Mouse (Mus musculus): Measurements from ENCODE around the gene Parvb. TPM values are rescaled to one million over a fixed set of nuclear protein-coding genes. Genes with fewer than 3 reads are reported as not detected.

The Parvb gene
- polyA plus RNA-seq (2012; rRNA removed; ENCODE audit: low replicate concordance), result 13.3 and 18.1 TPM in 2 replicates

DNA sequence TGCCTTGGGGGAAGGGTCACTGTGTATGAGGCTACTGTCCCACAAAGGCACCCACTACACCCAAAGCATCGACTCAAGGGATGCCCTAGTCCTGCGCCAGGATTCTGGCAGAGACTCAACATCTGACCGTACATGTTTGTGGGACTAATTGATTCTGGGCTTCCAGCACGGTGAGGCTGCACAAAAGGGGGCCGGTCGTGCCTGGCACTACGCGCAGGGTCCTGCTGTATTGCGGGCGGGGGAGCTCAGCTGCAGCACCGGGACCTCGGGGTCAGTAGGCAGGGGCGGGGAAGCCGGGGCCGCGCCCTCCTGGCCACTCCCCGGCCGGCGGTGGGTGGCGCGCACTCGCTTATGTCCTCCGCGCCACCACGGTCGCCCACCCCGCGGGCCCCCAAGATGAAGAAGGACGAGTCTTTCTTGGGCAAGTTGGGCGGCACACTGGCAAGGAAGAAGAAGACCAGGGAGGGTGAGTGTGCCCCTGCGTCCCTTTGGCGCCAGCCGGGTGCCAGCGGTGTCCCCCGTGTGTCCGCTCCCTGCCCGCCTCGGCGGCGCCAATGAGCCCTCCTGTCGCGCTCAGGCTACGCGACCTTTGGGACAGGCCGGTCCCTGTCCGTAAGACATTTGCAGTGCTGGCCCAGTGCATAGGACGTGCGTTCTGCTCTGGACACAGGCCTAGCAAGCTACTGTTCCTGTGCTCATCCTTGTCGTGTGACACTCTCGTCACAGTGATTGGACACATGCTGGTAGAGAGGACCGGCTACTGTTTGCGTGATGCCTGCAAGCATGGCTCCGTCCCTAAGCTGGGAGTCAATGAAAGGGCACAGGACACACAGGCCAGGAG lies at the start of gene Parvb:
Parvb (plus strand) TSS at position 323 of the 841 bp plus-strand sequence.

GRCm38 (mm10) chr15:84192058-84192791 lies 39.6 kb upstream of the Parvb start, which contains the start of gene Samm50:
TSS of gene Samm50 (plus strand) at chr15:84192241.

GRCm38 (mm10) chr15:84323966-84324869 lies 92.4 kb downstream of the Parvb start, which contains the start of gene Parvg:
TSS of gene Parvg (plus strand) at chr15:84324026.

Other genes starting within 250 kb of the Parvb start
- gene Efcab6, start 166.7 kb upstream of the Parvb start, polyA plus RNA-seq (2012; rRNA removed; ENCODE audit: low replicate concordance), result 0.08 TPM in 1 of 2 replicates, not detected in the other
- gene Sult4a1, start 126.3 kb upstream of the Parvb start, polyA plus RNA-seq (2012; rRNA removed; ENCODE audit: low replicate concordance), result 0.16 and 3.0 TPM in 2 replicates
- 0.89 and 1.0 TPM in 2 replicates for gene Pnpla5, start 108.9 kb upstream of the Parvb start, polyA plus RNA-seq (2012; rRNA removed; ENCODE audit: low replicate concordance)
- 558 and 2,530 TPM in 2 replicates for gene Pnpla3, start 64.2 kb upstream of the Parvb start, polyA plus RNA-seq (2012; rRNA removed; ENCODE audit: low replicate concordance)
- 16.8 and 17.4 TPM in 2 replicates for gene Samm50, start 39.8 kb upstream of the Parvb start, polyA plus RNA-seq (2012; rRNA removed; ENCODE audit: low replicate concordance)
- gene Parvg, start 92.0 kb downstream of the Parvb start, polyA plus RNA-seq (2012; rRNA removed; ENCODE audit: low replicate concordance), result 2.1 and 5.7 TPM in 2 replicates
- gene Shisal1, start 215.1 kb downstream of the Parvb start, polyA plus RNA-seq (2012; rRNA removed; ENCODE audit: low replicate concordance), result 0.27 and 10.5 TPM in 2 replicates